In genomic region chr11:109495771-109496474, GRCm38 (mm10) we compare ENCODE assay signal across 9 mouse cellular contexts. TPM values are rescaled to one million over a fixed set of nuclear protein-coding genes. Genes with fewer than 3 reads are reported as not detected.
DNase-seq lines count a peak whose midpoint lies in the region.
"Had no signal": no experiment of that assay in that cellular context is flagged by ENCODE, and none has a peak within 500 bp of the region (broad histone marks: within the 10 kb centered on the region; RNA-seq: fewer than 3 reads in every experiment).

No protein-coding gene starts in this region.

- peaks cover 27% of the 10 kb centered on the region for H3K36me3 ChIP-seq in megakaryocyte, embryonic 14.5 days (replicated peaks; ENCODE audit: low read length)
- no peaks in the 10 kb centered on the region for H3K36me3 ChIP-seq in hindbrain, embryonic 10.5 days
- H3K36me3 ChIP-seq: neural tube, embryonic 12.5 days had no signal

- no peaks in the 10 kb centered on the region for H3K9me3 ChIP-seq in megakaryocyte, embryonic 14.5 days
- no peaks in the 10 kb centered on the region for H3K9me3 ChIP-seq in hindbrain, embryonic 10.5 days
- H3K9me3 ChIP-seq: neural tube, embryonic 12.5 days had no signal

- DNase-seq in adrenal gland, adult (ENCODE audit: inconsistent age in 2 of 2, low spot score in 1 of 2) = peak; percentile 11 to 36
- no peak for DNase-seq in adrenal gland, adult 8-10 months
- peak; percentile 63 to 68 for DNase-seq in B cell, adult 2 months
- peak; percentile 41 to 45 for DNase-seq in kidney, adult 8-10 months
- no peak for DNase-seq in hindbrain, embryonic 10.5 days (ENCODE audit: low spot score)
- DNase-seq in cerebellum, postnatal 4 days (ENCODE audit: low spot score in 2 of 2) = no peak
- DNase-seq in MN1 (ENCODE audit: low spot score) = no peak

- WGBS in hindbrain, embryonic 10.5 days = 64% methylated on average over 14 of the region's 14 CpGs

- H3K4me1 ChIP-seq in megakaryocyte, embryonic 14.5 days = peaks cover 88% of the 10 kb centered on the region
- H3K4me1 ChIP-seq in hindbrain, embryonic 10.5 days (replicated peaks) = peaks cover 40% of the 10 kb centered on the region

- H3K27ac ChIP-seq in hindbrain, embryonic 10.5 days = no peak overlapping the region
- H3K27ac ChIP-seq: neural tube, embryonic 12.5 days had no signal

- H3K4me3 ChIP-seq in megakaryocyte, embryonic 14.5 days (replicated peaks) = peak overlapping the region; percentile 67
- H3K4me3 ChIP-seq in hindbrain, embryonic 10.5 days = no peak overlapping the region
- H3K4me3 ChIP-seq: neural tube, embryonic 12.5 days had no signal

- no peaks in the 10 kb centered on the region for H3K27me3 ChIP-seq in megakaryocyte, embryonic 14.5 days (replicated peaks)
- H3K27me3 ChIP-seq in hindbrain, embryonic 10.5 days (ENCODE audit: insufficient read depth, poor library complexity, severe bottlenecking) = peaks cover 9% of the 10 kb centered on the region; the same call in 1 of the 2 replicates
- H3K27me3 ChIP-seq: neural tube, embryonic 12.5 days had no signal

RNA-seq across cellular contexts. Expression of gene Slc16a6, which starts 22.5 kb away (rescaled TPM):
- 1 to 10 TPM in 2 of 4 experiments, under 1 TPM in 2; 0.41 to 3.0 (median 1.3) TPM for total RNA-seq in adrenal gland, adult 8-10 months (2022)
- 23.4 and 34.7 TPM in 2 replicates for polyA plus RNA-seq in megakaryocyte, embryonic 14.5 days (2012; ENCODE audit: insufficient read depth, low replicate concordance)
- polyA plus RNA-seq in hindbrain, embryonic 10.5 days (2016; fragmentation: Nextera tagmentation; extraction: Ambion mirVana) = 3.6 and 5.5 TPM in 2 replicates

RNA-seq across cellular contexts. Expression of gene Arsg, which starts 22.7 kb away (rescaled TPM):
- 10 to 100 TPM in 2 of 4 experiments, 1 to 10 TPM in 2; 5.8 to 18.1 (median 11.7) TPM for total RNA-seq in adrenal gland, adult 8-10 months (2022)
- polyA plus RNA-seq in megakaryocyte, embryonic 14.5 days (2012; ENCODE audit: insufficient read depth, low replicate concordance) = 0.88 TPM in 1 of 2 replicates, not detected in the other
- polyA plus RNA-seq in hindbrain, embryonic 10.5 days (2016; fragmentation: Nextera tagmentation; extraction: Ambion mirVana) = 2.6 and 3.8 TPM in 2 replicates

Comparison
In these comparisons a context has a peak if more than half of its experiments do, and no peak if none do; other contexts are left out.
1. DNase-seq: peak in adrenal gland, adult (2 of 2), B cell, adult 2 months (2 of 2) and kidney, adult 8-10 months (2 of 2); none in adrenal gland, adult 8-10 months (single experiment), hindbrain, embryonic 10.5 days (single experiment), cerebellum, postnatal 4 days (0 of 2) and MN1 (single experiment).